Mouse (Mus musculus): ENCODE measurements around the gene Plppr5.

DNA sequence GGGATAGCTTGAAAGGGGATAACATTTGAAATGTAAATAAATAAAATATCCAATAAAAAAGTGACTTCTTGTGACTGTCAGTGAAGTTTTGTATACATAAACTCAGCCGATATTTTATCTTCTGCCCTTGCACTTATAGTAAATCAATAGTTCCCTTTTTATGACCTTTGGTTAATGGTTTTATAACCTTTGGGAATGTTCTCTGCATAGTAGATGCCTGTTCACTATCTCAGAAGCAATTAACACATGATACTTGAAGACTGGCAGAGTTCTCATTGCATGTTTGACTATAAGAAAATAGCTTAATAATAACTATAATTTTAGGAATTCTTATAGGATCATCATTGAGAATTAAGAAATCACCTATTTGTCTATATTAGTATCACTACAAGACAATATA lies 150.9 kb downstream of the Plppr5 start:
- TF ChIP-seq CTCF (IDR thresholded peaks at IDR 0.05; ENCODE audit: insufficient read depth, low read depth, low read length) (no peak), POLR2A (IDR thresholded peaks at IDR 0.05; ENCODE audit: insufficient read depth, low read depth, low read length) (no peak)
